Mouse (Mus musculus): ENCODE data around the gene Rhof. TPM values are rescaled to one million over a fixed set of nuclear protein-coding genes. Genes with fewer than 3 reads are reported as not detected.

Rhof gene
- total and polyA plus RNA-seq, 2 experiments from 2014 or later, result 36.6 to 44.4 TPM

DNA sequence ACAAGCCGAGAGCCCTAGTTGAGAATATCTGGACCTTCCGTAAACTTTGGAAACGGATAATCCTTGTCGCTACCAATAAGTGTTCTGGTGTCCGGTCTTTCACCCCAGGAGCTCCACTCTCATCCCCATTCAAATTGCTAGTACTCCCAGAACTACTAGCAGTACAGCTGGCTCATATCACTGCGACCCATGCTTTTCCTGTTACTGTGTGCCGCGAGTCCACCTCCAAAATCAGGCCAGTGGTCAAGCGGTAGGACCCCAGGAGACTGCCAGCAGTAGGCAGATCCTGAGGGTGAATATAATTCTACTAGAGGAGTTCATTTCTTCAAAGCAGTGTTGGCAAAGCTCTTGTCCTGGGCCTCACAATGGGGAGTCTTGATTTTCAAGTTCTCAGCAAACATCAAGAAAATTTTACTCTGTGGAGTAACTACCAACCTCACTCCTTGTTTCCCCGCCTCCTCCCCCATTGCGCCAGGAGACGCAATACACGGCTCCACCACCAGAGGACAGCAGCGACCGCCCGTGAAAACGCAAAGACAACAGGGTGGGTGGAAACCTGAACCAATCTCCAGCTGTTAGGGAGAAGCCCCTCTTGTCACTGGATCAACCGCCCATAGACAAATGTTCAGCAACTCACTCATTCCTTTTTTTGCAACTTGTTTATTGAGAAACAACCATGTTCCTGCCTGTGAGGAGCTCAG is 741 bp upstream of the Rhof start:
- peak; percentile 86 for DNase-seq (ENCODE audit: low spot score)
- peak overlapping the region; percentile 99 for H3K4me2 ChIP-seq (ENCODE audit: low read depth, low read length)
- TF ChIP-seq CTCF (IDR thresholded peaks at IDR 0.05; ENCODE audit: low read depth), result peak; percentile 98
- H3K9ac ChIP-seq (replicated peaks; ENCODE audit: low read length), result no peak overlapping the region
- H3K27me3 ChIP-seq (ENCODE audit: insufficient read depth, low read length), result no peaks in the 10 kb centered on the region
- peak overlapping the region; percentile 39; the same call in 1 of the 2 replicates for H3K4me3 ChIP-seq (ENCODE audit: low read length)
- WGBS, result 18% methylated on average over 18 of the region's 18 CpGs
- ATAC-seq, result peak; percentile 10; the same call in 1 of the 2 replicates
- H3K27ac ChIP-seq, result peak overlapping the region; percentile 100
- no peaks in the 10 kb centered on the region for H3K9me3 ChIP-seq (ENCODE audit: low read length)
- H3K4me1 ChIP-seq (ENCODE audit: insufficient read depth, low read length), result peaks cover 56% of the 10 kb centered on the region
- no peaks in the 10 kb centered on the region; the same call in 1 of the 2 replicates for H3K36me3 ChIP-seq (ENCODE audit: insufficient read depth, low read length)

DNA sequence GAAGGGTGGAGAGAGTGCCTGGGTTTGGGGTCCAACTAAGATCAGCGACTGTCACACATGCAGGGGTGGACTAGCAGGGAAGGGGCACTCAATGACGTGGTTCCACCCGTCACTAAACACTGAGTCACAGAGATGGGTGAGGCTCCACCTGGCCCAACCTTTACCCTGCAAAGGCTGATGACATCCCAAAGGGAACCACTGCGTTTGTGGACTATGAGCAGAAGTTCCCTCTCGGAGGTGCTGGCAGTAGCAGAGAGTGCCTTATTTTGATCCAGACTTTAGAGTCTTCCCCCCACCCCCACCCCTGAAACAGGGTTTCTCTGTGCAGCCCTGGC is 1.7 kb downstream of the Rhof start:
- DNase-seq (ENCODE audit: low spot score), result no peak
- no peak for ATAC-seq
- 89% methylated on average over 5 of the region's 5 CpGs for WGBS
- Histone ChIP-seq H3K4me3 (ENCODE audit: low read length) (no peak overlapping the region), H3K9me3 (ENCODE audit: low read length) (no peaks in the 10 kb centered on the region), H3K9ac (replicated peaks; ENCODE audit: low read length) (no peak overlapping the region), H3K27ac (no peak overlapping the region), H3K36me3 (ENCODE audit: insufficient read depth, low read length) (no peaks in the 10 kb centered on the region; the same call in 1 of the 2 replicates), H3K4me1 (ENCODE audit: insufficient read depth, low read length) (peaks cover 32% of the 10 kb centered on the region), H3K27me3 (ENCODE audit: insufficient read depth, low read length) (no peaks in the 10 kb centered on the region), H3K4me2 (ENCODE audit: low read depth, low read length) (peak overlapping the region; percentile 99; the same call in 1 of the 2 replicates)
- no peak for TF ChIP-seq CTCF (IDR thresholded peaks at IDR 0.05; ENCODE audit: low read depth)

GRCm38 (mm10) chr5:123130030-123130813 is 2.3 kb downstream of the Rhof start:
- no peak overlapping the region for H3K4me3 ChIP-seq (ENCODE audit: low read length)
- no peak for TF ChIP-seq CTCF (IDR thresholded peaks at IDR 0.05; ENCODE audit: low read depth)
- H3K4me1 ChIP-seq (ENCODE audit: insufficient read depth, low read length), result peaks cover 28% of the 10 kb centered on the region
- WGBS, result 89% methylated on average over 9 of the region's 9 CpGs
- no peaks in the 10 kb centered on the region for H3K9me3 ChIP-seq (ENCODE audit: low read length)
- no peak overlapping the region for H3K4me2 ChIP-seq (ENCODE audit: low read depth, low read length)
- no peak overlapping the region for H3K27ac ChIP-seq
- H3K36me3 ChIP-seq (ENCODE audit: insufficient read depth, low read length), result no peaks in the 10 kb centered on the region; the same call in 1 of the 2 replicates
- no peak for DNase-seq (ENCODE audit: low spot score)
- no peak for ATAC-seq
- no peak overlapping the region for H3K9ac ChIP-seq (replicated peaks; ENCODE audit: low read length)
- H3K27me3 ChIP-seq (ENCODE audit: insufficient read depth, low read length), result no peaks in the 10 kb centered on the region

- no peaks in the 10 kb centered on the region for H3K9me3 ChIP-seq (ENCODE audit: low read length)
- DNase-seq (ENCODE audit: low spot score) (no peak), ATAC-seq (no peak)
- H3K27me3 ChIP-seq (ENCODE audit: insufficient read depth, low read length), result no peaks in the 10 kb centered on the region
- H3K4me3 ChIP-seq (ENCODE audit: low read length), result no peak overlapping the region
- H3K9ac ChIP-seq (replicated peaks; ENCODE audit: low read length), result no peak overlapping the region
- H3K4me1 ChIP-seq (ENCODE audit: insufficient read depth, low read length), result peaks cover 19% of the 10 kb centered on the region
- TF ChIP-seq CTCF (IDR thresholded peaks at IDR 0.05; ENCODE audit: low read depth), result no peak
- 88% methylated on average over 10 of the region's 10 CpGs for WGBS
- H3K27ac ChIP-seq, result no peak overlapping the region
- H3K4me2 ChIP-seq (ENCODE audit: low read depth, low read length), result no peak overlapping the region
- H3K36me3 ChIP-seq (ENCODE audit: insufficient read depth, low read length), result no peaks in the 10 kb centered on the region; the same call in 1 of the 2 replicates
These were observed 3.2 kb downstream of the Rhof start for GRCm38 (mm10) chr5:123129170-123129757.

GRCm38 (mm10) chr5:123128426-123129169 is 3.9 kb downstream of the Rhof start:
- no peaks in the 10 kb centered on the region; the same call in 1 of the 2 replicates for H3K36me3 ChIP-seq (ENCODE audit: insufficient read depth, low read length)
- no peak overlapping the region for H3K4me2 ChIP-seq (ENCODE audit: low read depth, low read length)
- no peaks in the 10 kb centered on the region for H3K9me3 ChIP-seq (ENCODE audit: low read length)
- no peak overlapping the region for H3K27ac ChIP-seq
- no peak for ATAC-seq
- no peaks in the 10 kb centered on the region for H3K27me3 ChIP-seq (ENCODE audit: insufficient read depth, low read length)
- peaks cover 12% of the 10 kb centered on the region; the same call in 1 of the 2 replicates for H3K4me1 ChIP-seq (ENCODE audit: insufficient read depth, low read length)
- H3K4me3 ChIP-seq (ENCODE audit: low read length), result no peak overlapping the region
- DNase-seq (ENCODE audit: low spot score), result no peak
- no peak overlapping the region for H3K9ac ChIP-seq (replicated peaks; ENCODE audit: low read length)
- TF ChIP-seq CTCF (IDR thresholded peaks at IDR 0.05; ENCODE audit: low read depth), result no peak
- WGBS, result 56% methylated on average over 10 of the region's 10 CpGs

DNA sequence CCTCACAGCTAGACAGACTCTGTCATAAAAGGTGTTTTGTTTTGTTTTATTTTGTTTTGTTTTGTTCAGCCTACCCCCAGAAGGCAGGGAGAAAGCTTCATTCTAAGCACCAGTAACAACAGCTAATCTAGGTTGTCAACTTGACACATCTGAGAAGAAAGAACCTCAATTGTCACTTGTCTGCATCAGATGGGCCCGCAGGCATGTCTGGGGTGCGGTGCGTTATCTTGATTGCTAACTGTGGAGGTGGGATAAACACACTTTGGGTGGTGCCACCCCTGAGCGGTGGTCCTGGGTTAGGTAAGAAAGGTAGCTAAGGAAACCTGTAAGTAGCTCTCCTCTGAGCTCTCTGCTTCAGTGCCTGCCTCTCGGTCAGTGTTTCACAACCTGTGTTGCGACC is 5.5 kb downstream of the Rhof start:
- 82% methylated on average over 6 of the region's 6 CpGs for WGBS
- no peak for TF ChIP-seq CTCF (IDR thresholded peaks at IDR 0.05; ENCODE audit: low read depth)
- Histone ChIP-seq H3K4me2 (ENCODE audit: low read depth, low read length) (no peak overlapping the region), H3K4me3 (ENCODE audit: low read length) (no peak overlapping the region), H3K36me3 (ENCODE audit: insufficient read depth, low read length) (no peaks in the 10 kb centered on the region; the same call in 1 of the 2 replicates), H3K9ac (replicated peaks; ENCODE audit: low read length) (no peak overlapping the region), H3K9me3 (ENCODE audit: low read length) (no peaks in the 10 kb centered on the region), H3K4me1 (ENCODE audit: insufficient read depth, low read length) (no peaks in the 10 kb centered on the region; the same call in 1 of the 2 replicates), H3K27ac (no peak overlapping the region), H3K27me3 (ENCODE audit: insufficient read depth, low read length) (no peaks in the 10 kb centered on the region)
- ATAC-seq (no peak), DNase-seq (ENCODE audit: low spot score) (no peak)
